Mouse (Mus musculus) ES-E14 (cell line): Measurements from ENCODE around the gene Capzb. TPM values are rescaled to one million over a fixed set of nuclear protein-coding genes. Genes with fewer than 3 reads are reported as not detected.

Source experiments
- DNase-seq: peaks from one replicate; pipeline ENCODE4 v3.0.0-alpha.2; 2013; ENCODE audit warnings: low read depth, low spot score
- H3K27ac ChIP-seq: 2 replicates; pipeline ENCODE4 v1.5.1; 2012; ENCODE audit warnings: low read depth, mild to moderate bottlenecking, low read length, moderate library complexity, mixed read lengths; ENCODE audit not compliant: poor library complexity, insufficient read depth, severe bottlenecking
- H3K36me3 ChIP-seq: 2 replicates; pipeline ENCODE4 v1.6.1; 2012; ENCODE audit warnings: mild to moderate bottlenecking, low read length, moderate library complexity, mixed read lengths; ENCODE audit not compliant: control insufficient read depth, poor library complexity, insufficient read depth, severe bottlenecking
- H3K4me1 ChIP-seq, 2 experiments: fragments of 150-350 bp in 1 of 2; sonication (generic) in 1 of 2; 2 replicates each; pipeline ENCODE4 v1.6.1; 2012; ENCODE audit warnings: low read length in 2 of 2, mild to moderate bottlenecking in 1 of 2, mixed read lengths in 1 of 2; ENCODE audit not compliant: control insufficient read depth in 2 of 2, insufficient read depth in 2 of 2, poor library complexity in 1 of 2
- H3K4me3 ChIP-seq, 2 experiments: fragments of 150-350 bp in 1 of 2; sonication (generic) in 1 of 2; 2 replicates each; pipeline ENCODE4 v1.5.1; 2012; ENCODE audit warnings: low read length in 2 of 2, low read depth in 1 of 2, mild to moderate bottlenecking in 1 of 2, mixed read lengths in 1 of 2; ENCODE audit not compliant: insufficient read depth in 1 of 2, poor library complexity in 1 of 2, severe bottlenecking in 1 of 2
- H3K9ac ChIP-seq: 2 replicates; pipeline ENCODE4 v1.6.1; 2012; ENCODE audit warnings: low read depth, mild to moderate bottlenecking, low read length, mixed read lengths; ENCODE audit not compliant: poor library complexity, insufficient read depth, severe bottlenecking
- H3K9me3 ChIP-seq: fragments of 150-350 bp; sonication (generic); 2 replicates; pipeline ENCODE4 v1.6.1; 2012; ENCODE audit warnings: low read depth, mild to moderate bottlenecking, low read length; ENCODE audit not compliant: control insufficient read depth, insufficient read depth
- CHD2 ChIP-seq: IDR thresholded peaks from 2 replicates; pipeline ENCODE4 v1.6.1; 2014; ENCODE audit warnings: mild to moderate bottlenecking, low read depth, low read length, inconsistent platforms
- HCFC1 ChIP-seq: IDR thresholded peaks from 2 replicates; pipeline ENCODE4 v1.6.1; 2012; ENCODE audit warnings: low read length, inconsistent platforms, borderline replicate concordance; ENCODE audit not compliant: insufficient read depth
- MAFK ChIP-seq: IDR thresholded peaks from 2 replicates; pipeline ENCODE4 v1.6.1; 2014; ENCODE audit warnings: mild to moderate bottlenecking, low read depth, low read length, inconsistent platforms; ENCODE audit not compliant: insufficient read depth
- ZC3H11A ChIP-seq: IDR thresholded peaks from 2 replicates; pipeline ENCODE4 v1.6.1; 2012; ENCODE audit warnings: low read depth, mild to moderate bottlenecking, inconsistent platforms, low read length, borderline replicate concordance
- ZNF384 ChIP-seq: IDR thresholded peaks from 2 replicates; pipeline ENCODE4 v1.6.1; 2012; ENCODE audit warnings: low read depth, low read length, inconsistent platforms
- in situ Hi-C, 2 experiments: fragments of 600-800 bp; cut with MboI; formaldehyde crosslinking; loops; one replicate each; pipeline ENCODE4 v1.15.1; 2025; ENCODE audit warnings: low sequenced_read_pairs in 2 of 2, inconsistent platforms in 1 of 2; ENCODE audit not compliant: unreplicated experiment in 2 of 2
- total RNA-seq: library from RNA; depleted of rRNA; stranded (reverse); fragments of 300-350 nt; gene quantifications from 2 replicates; pipeline ENCODE4 v1.2.3, GENCODE M21; 2012

Gene Capzb
- total RNA-seq, 1 experiment, result 111 TPM

DNA sequence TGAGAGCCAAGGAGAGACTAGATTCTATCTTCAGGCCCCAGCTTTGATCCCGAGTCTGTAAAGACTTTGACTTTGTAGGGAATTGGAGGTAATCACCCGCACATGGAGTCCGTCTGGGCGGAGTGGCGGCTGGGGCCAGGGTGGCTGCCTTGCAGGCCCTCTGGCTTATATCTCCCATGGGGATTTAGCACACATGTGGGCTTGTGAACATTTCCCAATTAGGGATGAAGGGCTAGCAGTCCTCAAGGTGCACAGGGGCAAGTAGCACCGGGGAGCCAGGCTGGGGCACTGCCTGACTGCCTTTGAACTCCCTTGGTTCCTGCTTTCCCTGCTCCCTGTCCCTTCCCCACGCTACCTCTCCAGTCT is 73.8 kb downstream of the Capzb start:
- Histone ChIP-seq H3K9me3 (no peaks in the 10 kb centered on the region), H3K9ac (no peak overlapping the region), H3K36me3 (peaks cover 46% of the 10 kb centered on the region), H3K27ac (no peak overlapping the region), H3K4me3 (no peak overlapping the region), H3K4me1 (no peaks in the 10 kb centered on the region; a peak in 1 of 4 replicates)
- in situ Hi-C loops, result no loop called here
- no peak for TF ChIP-seq MAFK
- no peak for TF ChIP-seq ZNF384
- DNase-seq, result no peak

DNA sequence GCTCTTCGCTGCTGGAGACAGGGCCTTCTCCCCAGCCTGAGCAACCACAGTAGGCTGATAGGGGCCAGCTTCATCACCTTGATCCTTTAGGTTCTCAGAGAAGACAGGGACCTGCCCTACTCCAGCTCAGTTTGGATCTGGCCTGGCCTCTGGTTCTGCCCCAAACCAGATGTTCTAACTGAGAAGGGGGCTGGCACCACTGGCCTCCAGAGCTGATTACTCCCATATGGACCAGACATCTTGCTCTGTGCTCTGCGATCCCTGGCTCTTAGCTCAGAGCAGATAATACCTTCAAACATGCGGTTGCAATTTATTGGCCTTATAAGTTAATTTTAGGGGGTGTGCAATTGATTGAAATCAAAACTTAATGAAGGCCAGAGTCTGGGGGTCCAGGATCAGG is 74.6 kb downstream of the Capzb start:
- Histone ChIP-seq H3K4me1 (no peaks in the 10 kb centered on the region; a peak in 1 of 4 replicates), H3K27ac (no peak overlapping the region), H3K9ac (no peak overlapping the region), H3K4me3 (no peak overlapping the region), H3K36me3 (peaks cover 38% of the 10 kb centered on the region), H3K9me3 (no peaks in the 10 kb centered on the region)
- DNase-seq, result no peak
- TF ChIP-seq CHD2, result no peak
- no peak for TF ChIP-seq HCFC1
- no peak for TF ChIP-seq MAFK
- no peak for TF ChIP-seq ZNF384
- TF ChIP-seq ZC3H11A, result no peak
- in situ Hi-C loops, result no loop called here

- Histone ChIP-seq H3K36me3 (peaks cover 31% of the 10 kb centered on the region; the same call in 1 of the 2 replicates), H3K4me1 (no peaks in the 10 kb centered on the region; a peak in 1 of 4 replicates), H3K9ac (no peak overlapping the region), H3K9me3 (no peaks in the 10 kb centered on the region), H3K4me3 (no peak overlapping the region), H3K27ac (no peak overlapping the region)
- DNase-seq, result no peak
- TF ChIP-seq CHD2 (no peak), ZNF384 (no peak), MAFK (no peak), ZC3H11A (no peak), HCFC1 (no peak)
- in situ Hi-C loops, result no loop called here
These were observed 75.5 kb downstream of the Capzb start for GRCm38 (mm10) chr4:139268242-139268641.

DNA sequence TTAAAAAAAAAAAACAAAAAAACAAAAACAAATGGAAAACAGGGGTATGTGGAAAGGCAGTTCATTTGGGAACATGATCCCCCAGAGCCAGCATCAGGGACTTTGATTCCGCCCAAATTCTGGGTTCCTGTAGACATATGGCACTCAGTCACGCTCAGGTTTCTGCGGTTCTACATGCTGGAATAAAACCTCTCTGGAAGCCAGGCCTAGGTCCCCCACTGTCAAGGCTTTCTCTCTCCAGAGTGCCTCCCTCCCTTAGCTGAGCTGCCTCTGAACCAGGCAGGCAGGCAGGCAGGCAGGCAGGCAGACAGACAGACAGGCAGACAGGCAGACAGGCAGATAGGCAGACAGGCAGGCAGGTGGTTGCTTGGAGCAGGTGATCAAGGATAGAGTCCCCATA is 77.5 kb downstream of the Capzb start:
- no peak overlapping the region for H3K4me3 ChIP-seq
- no peaks in the 10 kb centered on the region for H3K9me3 ChIP-seq
- no peaks in the 10 kb centered on the region; a peak in 1 of 4 replicates for H3K4me1 ChIP-seq
- H3K9ac ChIP-seq, result no peak overlapping the region
- in situ Hi-C loops, result no loop called here
- no peak overlapping the region for H3K27ac ChIP-seq
- H3K36me3 ChIP-seq, result peaks cover 31% of the 10 kb centered on the region
- TF ChIP-seq CHD2 (no peak), HCFC1 (no peak), ZC3H11A (no peak), ZNF384 (no peak), MAFK (no peak)
- DNase-seq, result no peak

DNA sequence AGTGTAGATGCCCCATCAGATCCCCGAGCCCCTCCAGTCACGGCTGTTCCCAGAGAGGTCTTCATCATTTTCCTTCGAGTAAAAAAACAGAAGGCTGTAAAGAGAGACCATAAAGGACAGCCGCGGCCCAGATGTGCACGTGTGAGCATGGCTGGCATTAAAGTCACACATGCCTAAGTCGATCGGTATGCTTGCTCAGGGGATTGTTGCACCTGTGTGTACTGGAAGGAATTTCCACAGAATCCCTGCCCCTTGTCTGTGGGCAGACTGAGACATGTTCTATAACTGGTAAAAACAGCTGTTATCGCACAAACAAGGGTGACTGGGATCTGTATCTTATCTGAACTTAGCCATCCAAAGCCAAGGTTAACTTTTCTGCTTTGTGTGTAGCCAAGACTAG is 78.9 kb downstream of the Capzb start:
- Histone ChIP-seq H3K36me3 (peaks cover 29% of the 10 kb centered on the region), H3K9me3 (no peaks in the 10 kb centered on the region), H3K4me3 (no peak overlapping the region), H3K9ac (no peak overlapping the region), H3K27ac (no peak overlapping the region), H3K4me1 (no peaks in the 10 kb centered on the region; a peak in 1 of 4 replicates)
- no peak for TF ChIP-seq ZC3H11A
- no peak for TF ChIP-seq MAFK
- no peak for TF ChIP-seq HCFC1
- no peak for TF ChIP-seq CHD2
- no peak for TF ChIP-seq ZNF384
- DNase-seq, result no peak
- in situ Hi-C loops, result no loop called here
